In genomic region chr9:63612565-63613515, GRCm38 (mm10) we compare ENCODE assay signal across 7 mouse cellular contexts. TPM values are rescaled to one million over a fixed set of nuclear protein-coding genes. Genes with fewer than 3 reads are reported as not detected.
DNase-seq lines count a peak whose midpoint lies in the region; ATAC-seq lines count a peak whose summit lies in the region.

No protein-coding gene starts in this region.

- no peak overlapping the region for H3K9ac ChIP-seq in forebrain, embryonic 15.5 days (replicated peaks)
- H3K9ac ChIP-seq in midbrain, embryonic 14.5 days (replicated peaks; ENCODE audit: low read length), result 0 out of 2 replicates have a peak overlapping the region, but pooled peaks have one; percentile 9

- no peak overlapping the region for H3K4me3 ChIP-seq in forebrain, embryonic 15.5 days
- no peak overlapping the region for H3K4me3 ChIP-seq in midbrain, embryonic 14.5 days (replicated peaks; ENCODE audit: low read depth, low read length)

- no peak overlapping the region for H3K27ac ChIP-seq in forebrain, embryonic 15.5 days (replicated peaks)
- 0 out of 2 replicates have a peak overlapping the region, but pooled peaks have one; percentile 17 for H3K27ac ChIP-seq in midbrain, embryonic 14.5 days (replicated peaks; ENCODE audit: low read depth, low read length)

- peak overlapping the region; percentile 1; the same call in 1 of the 2 replicates for H3K4me2 ChIP-seq in forebrain, embryonic 15.5 days (replicated peaks)
- H3K4me2 ChIP-seq in midbrain, embryonic 14.5 days (ENCODE audit: low read length), result peak overlapping the region; percentile 29

- 0 out of 2 replicates have a peak, but pooled peaks have one; percentile 26 for ATAC-seq in forebrain, embryonic 15.5 days (replicated peaks)
- no peak; the same call in 1 of the 2 replicates for ATAC-seq in midbrain, embryonic 14.5 days (ENCODE audit: low FRiP score, low TSS enrichment)
- ATAC-seq in megakaryocyte progenitor cell, adult 5-6 weeks (replicated peaks; ENCODE audit: poor library complexity), result no peak
- ATAC-seq in granulocyte monocyte progenitor cell, adult 5-6 weeks (replicated peaks; ENCODE audit: poor library complexity, severe bottlenecking), result no peak

- no peaks in the 10 kb centered on the region for H3K27me3 ChIP-seq in forebrain, embryonic 15.5 days
- H3K27me3 ChIP-seq in midbrain, embryonic 14.5 days (ENCODE audit: control insufficient read depth, insufficient read depth, low read length), result no peaks in the 10 kb centered on the region

- no peaks in the 10 kb centered on the region for H3K9me3 ChIP-seq in forebrain, embryonic 15.5 days
- H3K9me3 ChIP-seq in midbrain, embryonic 14.5 days (ENCODE audit: control insufficient read depth, low read length), result no peaks in the 10 kb centered on the region

- H3K36me3 ChIP-seq in forebrain, embryonic 15.5 days, result peaks cover 8% of the 10 kb centered on the region; the same call in 1 of the 2 replicates
- peaks cover 12% of the 10 kb centered on the region for H3K36me3 ChIP-seq in midbrain, embryonic 14.5 days (ENCODE audit: control insufficient read depth, insufficient read depth, low read length)

- DNase-seq in ZHBTc4 (ENCODE audit: low read depth, low spot score), result peak; percentile 33
- DNase-seq in brain, adult 2 months (ENCODE audit: low read depth, low spot score), result peak; percentile 57
- DNase-seq in kidney, postnatal 14 days, result peak; percentile 29
- DNase-seq in midbrain, embryonic 14.5 days, result peak; percentile 80

- WGBS in forebrain, embryonic 15.5 days, result 38% methylated on average over 16 of the region's 16 CpGs
- 51% methylated on average over 16 of the region's 16 CpGs for WGBS in midbrain, embryonic 14.5 days

- H3K4me1 ChIP-seq in forebrain, embryonic 15.5 days, result peaks cover 22% of the 10 kb centered on the region
- peaks cover 12% of the 10 kb centered on the region; the same call in 1 of the 2 replicates for H3K4me1 ChIP-seq in midbrain, embryonic 14.5 days (ENCODE audit: control insufficient read depth, insufficient read depth, low read length)

RNA-seq across cellular contexts. Expression of gene Aagab, which starts 10.4 kb away (rescaled TPM):
- 52.3 and 56.6 TPM in 2 replicates for polyA plus RNA-seq in forebrain, embryonic 15.5 days (2015; fragmentation: Nextera tagmentation; extraction: Ambion mirVana)
- 52.9 and 64.5 TPM in 2 replicates for polyA plus RNA-seq in midbrain, embryonic 14.5 days (2014; fragmentation: Nextera tagmentation; extraction: Ambion mirVana)
- 16.0 and 18.0 TPM in 2 replicates for total RNA-seq in megakaryocyte progenitor cell, adult 5-6 weeks (2015)
- 30.9 and 34.6 TPM in 2 replicates for total RNA-seq in megakaryocyte progenitor cell, adult 5-6 weeks (2017)
- total RNA-seq in granulocyte monocyte progenitor cell, adult 5-6 weeks (2014; fragmentation: Nextera tagmentation), result 24.9 and 30.8 TPM in 2 replicates
- 35.8 and 57.0 TPM in 2 replicates for total RNA-seq in granulocyte monocyte progenitor cell, adult 5-6 weeks (2017)

RNA-seq across cellular contexts. Expression of gene Iqch, which starts 10.5 kb away (rescaled TPM):
- polyA plus RNA-seq in forebrain, embryonic 15.5 days (2015; fragmentation: Nextera tagmentation; extraction: Ambion mirVana), result 0.13 and 0.15 TPM in 2 replicates
- polyA plus RNA-seq in midbrain, embryonic 14.5 days (2014; fragmentation: Nextera tagmentation; extraction: Ambion mirVana), result 0.11 and 0.12 TPM in 2 replicates
- total RNA-seq in megakaryocyte progenitor cell, adult 5-6 weeks (2015), result not detected in 2 replicates
- not detected in 2 replicates for total RNA-seq in megakaryocyte progenitor cell, adult 5-6 weeks (2017)
- total RNA-seq in granulocyte monocyte progenitor cell, adult 5-6 weeks (2014; fragmentation: Nextera tagmentation), result not detected in 2 replicates
- total RNA-seq in granulocyte monocyte progenitor cell, adult 5-6 weeks (2017), result not detected in 2 replicates

Comparison
In these comparisons a context has a peak if more than half of its experiments do, and no peak if none do; other contexts are left out.
1. DNase-seq: peak in every context shown above with its lines; median percentile 80 in midbrain, embryonic 14.5 days; 57 in brain, adult 2 months; 33 in ZHBTc4; 29 in kidney, postnatal 14 days.